Mouse (Mus musculus) neural tube, embryonic 15.5 days (tissue): ENCODE results near the gene Camk2n1. TPM values are rescaled to one million over a fixed set of nuclear protein-coding genes. Genes with fewer than 3 reads are reported as not detected.

Source experiments
- ATAC-seq: fragments of 200-750 bp; cut with Nextera tagmentation; 2 replicates; pipeline ENCODE4 v1.8.0; 2017; ENCODE audit warnings: mild to moderate bottlenecking, moderate TSS enrichment, moderate library complexity; ENCODE audit not compliant: low FRiP score
- H3K27ac ChIP-seq: fragments of 300-500 bp; sonication (generic); replicated peaks from 2 replicates; pipeline ENCODE4 v1.5.1; 2015; ENCODE audit warnings: mild to moderate bottlenecking, inconsistent platforms
- H3K27me3 ChIP-seq: fragments of 300-500 bp; sonication (generic); replicated peaks from 2 replicates; pipeline ENCODE4 v1.6.1; 2015; ENCODE audit warnings: inconsistent platforms
- H3K36me3 ChIP-seq: fragments of 300-500 bp; sonication (generic); 2 replicates; pipeline ENCODE4 v1.6.1; 2015; ENCODE audit warnings: inconsistent platforms
- H3K4me1 ChIP-seq: fragments of 300-500 bp; sonication (generic); 2 replicates; pipeline ENCODE4 v1.6.1; 2015; ENCODE audit warnings: inconsistent platforms
- H3K4me2 ChIP-seq: fragments of 300-500 bp; sonication (generic); 2 replicates; pipeline ENCODE4 v1.6.1; 2015; ENCODE audit warnings: inconsistent platforms, mild to moderate bottlenecking, moderate library complexity
- H3K4me3 ChIP-seq: fragments of 300-500 bp; sonication (generic); replicated peaks from 2 replicates; pipeline ENCODE4 v1.5.1; 2015; ENCODE audit warnings: mild to moderate bottlenecking, inconsistent platforms
- H3K9ac ChIP-seq: fragments of 300-500 bp; sonication (generic); replicated peaks from 2 replicates; pipeline ENCODE4 v1.6.1; 2015; ENCODE audit warnings: mild to moderate bottlenecking, inconsistent platforms
- H3K9me3 ChIP-seq: fragments of 300-500 bp; sonication (generic); replicated peaks from 2 replicates; pipeline ENCODE4 v1.6.1; 2016; ENCODE audit warnings: inconsistent platforms
- WGBS: fragments of 180-500 bp; shearing (Covaris S2); methylation state at CpG from one replicate; pipeline ENCODE4 v1.1.7; 2015; ENCODE audit warnings: mixed read lengths; 5-methylcytosine and 5-hydroxymethylcytosine counted together
- polyA plus RNA-seq: library from polyadenylated mRNA; unstranded; fragments of >200 nt; fragmentation: Nextera tagmentation; extraction: Ambion mirVana; gene quantifications from 2 replicates; pipeline ENCODE4 v1.2.1, GENCODE M21; 2015

The Camk2n1 gene
- polyA plus RNA-seq, 1 experiment from 2014 or later: 23.1 TPM

GRCm38 (mm10) chr4:138501048-138501447 lies 46.9 kb downstream of the Camk2n1 start:
- no peak for ATAC-seq
- Histone ChIP-seq H3K4me2 (no peak overlapping the region), H3K36me3 (no peaks in the 10 kb centered on the region), H3K27me3 (no peaks in the 10 kb centered on the region), H3K4me1 (peaks cover 38% of the 10 kb centered on the region), H3K9ac (no peak overlapping the region), H3K9me3 (no peaks in the 10 kb centered on the region), H3K27ac (no peak overlapping the region), H3K4me3 (no peak overlapping the region)
- 79% methylated on average over 5 of the region's 5 CpGs for WGBS

GRCm38 (mm10) chr4:138504632-138505101 lies 50.6 kb downstream of the Camk2n1 start:
- Histone ChIP-seq H3K4me1 (peaks cover 50% of the 10 kb centered on the region), H3K27ac (peak overlapping the region; percentile 82), H3K27me3 (no peaks in the 10 kb centered on the region), H3K4me3 (0 out of 2 replicates have a peak overlapping the region, but pooled peaks have one; percentile 5), H3K4me2 (peak overlapping the region; percentile 51), H3K36me3 (no peaks in the 10 kb centered on the region), H3K9me3 (no peaks in the 10 kb centered on the region), H3K9ac (0 out of 2 replicates have a peak overlapping the region, but pooled peaks have one; percentile 15)
- peak; percentile 86 for ATAC-seq
- under 1% methylated on average over 16 of the region's 16 CpGs for WGBS

- Histone ChIP-seq H3K9me3 (no peaks in the 10 kb centered on the region), H3K4me3 (0 out of 2 replicates have a peak overlapping the region, but pooled peaks have one; percentile 5), H3K9ac (0 out of 2 replicates have a peak overlapping the region, but pooled peaks have one; percentile 15), H3K27ac (peak overlapping the region; percentile 82), H3K36me3 (no peaks in the 10 kb centered on the region), H3K4me1 (peaks cover 50% of the 10 kb centered on the region), H3K27me3 (no peaks in the 10 kb centered on the region), H3K4me2 (peak overlapping the region; percentile 51)
- 9% methylated on average over 10 of the region's 10 CpGs for WGBS
- ATAC-seq: peak; percentile 43
These were observed 51.2 kb downstream of the Camk2n1 start for GRCm38 (mm10) chr4:138505171-138505870.

- WGBS: 51% methylated on average over 6 of the region's 6 CpGs
- no peaks in the 10 kb centered on the region for H3K27me3 ChIP-seq
- H3K9me3 ChIP-seq: no peaks in the 10 kb centered on the region
- H3K9ac ChIP-seq: no peak overlapping the region
- H3K4me3 ChIP-seq: no peak overlapping the region
- ATAC-seq: no peak
- H3K36me3 ChIP-seq: no peaks in the 10 kb centered on the region
- no peak overlapping the region for H3K4me2 ChIP-seq
- H3K27ac ChIP-seq: peak overlapping the region; percentile 58
- peaks cover 50% of the 10 kb centered on the region for H3K4me1 ChIP-seq
These were observed 53.8 kb downstream of the Camk2n1 start for GRCm38 (mm10) chr4:138507903-138508302.

Other genes with a start within 250 kb of the Camk2n1 start
- 157 and 167 TPM in 2 replicates for gene Hp1bp3, start 238.0 kb upstream of the Camk2n1 start, polyA plus RNA-seq
- 17.0 and 19.9 TPM in 2 replicates for gene Sh2d5, start 203.9 kb upstream of the Camk2n1 start, polyA plus RNA-seq
- 5.0 and 5.2 TPM in 2 replicates for gene Kif17, start 203.9 kb upstream of the Camk2n1 start, polyA plus RNA-seq
- gene Ddost, start 149.6 kb upstream of the Camk2n1 start, polyA plus RNA-seq: 217 and 246 TPM in 2 replicates
- 87.9 and 103 TPM in 2 replicates for gene Pink1, start 128.0 kb upstream of the Camk2n1 start, polyA plus RNA-seq
- 10.1 and 11.9 TPM in 2 replicates for gene Cda, start 86.3 kb upstream of the Camk2n1 start, polyA plus RNA-seq
- 13.9 and 14.3 TPM in 2 replicates for gene Fam43b, start 57.8 kb upstream of the Camk2n1 start, polyA plus RNA-seq
- 20.0 and 21.8 TPM in 2 replicates for gene Mul1, start 19.6 kb upstream of the Camk2n1 start, polyA plus RNA-seq
- 0.64 and 1.2 TPM in 2 replicates for gene Vwa5b1, start 181.6 kb downstream of the Camk2n1 start, polyA plus RNA-seq